Mouse (Mus musculus) inflammation-experienced regulatory T-cells, adult 6 months (primary cell): ENCODE data around the gene Gm3486. TPM values are rescaled to one million over a fixed set of nuclear protein-coding genes. Genes with fewer than 3 reads are reported as not detected.
"Not testable (repeated sequence)": the region's sequence is repeated elsewhere in the genome, so short reads cannot be mapped to it uniquely, and the experiment has no call there.

Experiments
- ATAC-seq: one replicate; pipeline ENCODE4 v1.8.0; 2017
- polyA plus RNA-seq, 3 experiments: library from polyadenylated mRNA; unstranded; fragments of 100-300 nt; shearing (Covaris generic); gene quantifications; one replicate each; pipeline ENCODE4 v1.2.1; 2017

Gene Gm3486
- polyA plus RNA-seq = not detected

DNA sequence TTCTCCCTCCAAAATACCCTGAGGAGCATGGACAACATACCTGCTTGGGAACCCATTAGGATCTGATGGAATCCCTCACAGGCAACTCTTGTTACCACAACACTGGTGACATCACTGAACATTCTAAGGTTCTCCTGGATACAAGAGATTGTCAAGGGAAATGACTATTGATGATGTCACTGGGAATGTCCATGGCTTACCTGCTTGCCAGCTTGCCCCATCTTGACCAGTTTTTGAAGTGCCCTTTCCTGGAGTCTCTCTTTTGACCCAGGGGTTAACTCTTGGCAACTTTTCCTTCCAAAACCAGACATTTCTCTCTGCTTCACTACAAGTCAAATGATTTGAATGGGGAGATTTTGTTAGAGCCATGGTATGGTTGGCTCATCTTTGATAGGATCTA lies at the start of gene Gm3486:
Gene Gm3486 (minus strand): TSS at position 101 of the 400 bp plus-strand sequence.
- not testable (repeated sequence) for ATAC-seq

DNA sequence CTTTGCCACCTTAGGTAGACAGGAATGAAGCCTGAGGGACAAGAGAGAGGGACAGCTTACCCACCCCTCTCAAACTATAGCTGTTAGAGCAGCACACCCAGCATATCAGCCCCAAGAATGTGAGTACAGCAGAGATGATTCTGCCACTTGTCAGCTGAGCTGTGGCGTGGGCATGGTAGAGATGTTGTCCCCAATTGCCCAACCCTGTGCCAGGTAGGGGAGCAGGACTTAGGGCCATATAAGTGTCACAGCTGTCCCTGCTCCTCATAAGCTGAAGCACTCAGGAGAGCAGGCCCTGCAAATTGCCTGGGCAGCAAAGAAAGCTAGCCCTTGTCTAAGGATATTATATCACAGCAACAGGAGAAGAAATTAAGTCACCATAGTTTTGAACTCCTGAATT lies 35.4 kb upstream of the Gm3486 start:
- not testable (repeated sequence) for ATAC-seq

DNA sequence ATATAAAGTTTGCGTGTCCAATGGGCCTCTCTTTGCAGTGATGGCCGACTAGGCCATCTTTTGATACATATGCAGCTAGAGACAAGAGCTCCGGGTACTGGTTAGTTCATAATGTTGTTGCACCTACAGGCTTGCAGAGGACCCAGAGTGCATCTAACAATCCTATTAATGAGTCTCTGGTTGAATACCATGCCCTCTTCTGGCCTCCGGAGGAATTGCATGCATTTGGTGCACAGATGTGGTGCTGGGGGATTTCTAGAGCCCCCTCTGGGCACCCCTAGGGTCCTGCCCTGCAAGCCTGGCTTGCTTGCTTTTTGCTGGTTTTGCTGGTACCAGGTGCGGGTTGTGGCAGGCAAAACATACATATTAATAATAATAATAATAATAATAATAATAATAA lies 31.4 kb upstream of the Gm3486 start:
- not testable (repeated sequence) for ATAC-seq

DNA sequence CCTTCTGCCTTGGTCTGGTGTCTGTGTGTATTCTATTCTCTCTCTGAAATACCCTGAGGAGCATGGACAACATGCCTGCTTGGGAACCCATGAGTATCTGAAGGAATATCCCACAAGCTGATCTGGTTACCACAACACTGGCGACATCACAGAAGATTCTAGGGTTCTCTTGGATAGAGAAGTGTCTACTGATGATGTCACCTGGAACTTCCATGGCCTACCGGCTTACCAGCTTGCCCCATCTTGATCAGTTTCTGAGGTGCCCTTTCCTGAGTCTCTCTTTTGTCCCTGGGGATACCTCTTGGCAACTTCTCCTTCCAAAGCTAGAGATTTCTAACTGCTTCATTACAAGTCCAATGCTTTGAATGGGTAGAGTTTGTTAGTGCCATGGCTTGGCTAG lies 35.9 kb downstream of the Gm3486 start, which contains the start of gene Gm7954:
Gene Gm7954 (minus strand): TSS at position 101 of the 400 bp plus-strand sequence.
- ATAC-seq = not testable (repeated sequence)

Other genes with a start within 250 kb of the Gm3486 start
- gene Gm2832, start 210.7 kb downstream of the Gm3486 start, polyA plus RNA-seq = not detected
- not detected for gene Gm5798, start 140.9 kb downstream of the Gm3486 start, polyA plus RNA-seq
- not detected for gene Gm7945, start 103.1 kb downstream of the Gm3486 start, polyA plus RNA-seq
- not detected for gene Gm6482, start 81.2 kb downstream of the Gm3486 start, polyA plus RNA-seq
- gene Gm7954, start 36.0 kb downstream of the Gm3486 start, polyA plus RNA-seq = not detected
- not detected for gene Gm7970, start 66.1 kb upstream of the Gm3486 start, polyA plus RNA-seq
- gene 1700049E17Rik2, start 83.7 kb upstream of the Gm3486 start, polyA plus RNA-seq = not detected
- not detected for gene Gm3072, start 135.1 kb upstream of the Gm3486 start, polyA plus RNA-seq
- gene Gm3676, start 157.0 kb upstream of the Gm3486 start, polyA plus RNA-seq = not detected
- gene Gm8068, start 212.4 kb upstream of the Gm3486 start, polyA plus RNA-seq = not detected